Mouse (Mus musculus): Measurements from ENCODE around the gene Chchd1. TPM values are rescaled to one million over a fixed set of nuclear protein-coding genes. Genes with fewer than 3 reads are reported as not detected.
"Not testable (repeated sequence)": the region's sequence is repeated elsewhere in the genome, so short reads cannot be mapped to it uniquely, and the experiment has no call there.

Chchd1 gene
- total RNA-seq, 2 experiments from 2014 or later, result 102 to 239 TPM

- ATAC-seq (replicated peaks; ENCODE audit: low FRiP score, low TSS enrichment, poor library complexity, severe bottlenecking), result no peak
Observed at GRCm38 (mm10) chr14:20681742-20682141, 21.1 kb upstream of the Chchd1 start.

GRCm38 (mm10) chr14:20682498-20682897 is 20.3 kb upstream of the Chchd1 start:
- ATAC-seq (replicated peaks; ENCODE audit: low FRiP score, low TSS enrichment, poor library complexity, severe bottlenecking), result peak; percentile 58

- no peak for ATAC-seq (replicated peaks; ENCODE audit: low FRiP score, low TSS enrichment, poor library complexity, severe bottlenecking)
Observed at GRCm38 (mm10) chr14:20686576-20686975, 16.2 kb upstream of the Chchd1 start.

DNA sequence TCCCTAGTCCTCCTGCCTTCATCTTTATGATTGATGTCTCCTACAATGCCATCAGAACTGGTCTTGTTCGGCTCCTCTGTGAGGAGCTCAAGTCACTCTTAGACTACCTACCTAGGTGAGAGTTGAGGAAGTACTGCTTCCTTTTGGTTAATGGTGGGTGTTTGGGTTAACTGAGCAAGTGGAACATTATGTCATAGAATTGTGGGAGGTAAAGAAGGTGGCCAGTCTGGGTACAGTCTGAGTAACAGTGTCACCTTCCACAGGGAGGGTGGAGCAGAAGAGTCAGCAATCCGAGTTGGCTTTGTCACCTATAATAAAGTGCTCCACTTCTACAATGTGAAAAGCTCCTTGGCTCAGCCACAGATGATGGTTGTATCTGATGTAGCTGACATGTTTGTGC is 13.8 kb upstream of the Chchd1 start:
- ATAC-seq (replicated peaks; ENCODE audit: low FRiP score, low TSS enrichment, poor library complexity, severe bottlenecking), result no peak

- ATAC-seq (replicated peaks; ENCODE audit: low FRiP score, low TSS enrichment, poor library complexity, severe bottlenecking), result no peak
Observed at GRCm38 (mm10) chr14:20691772-20692171, 11.0 kb upstream of the Chchd1 start.

DNA sequence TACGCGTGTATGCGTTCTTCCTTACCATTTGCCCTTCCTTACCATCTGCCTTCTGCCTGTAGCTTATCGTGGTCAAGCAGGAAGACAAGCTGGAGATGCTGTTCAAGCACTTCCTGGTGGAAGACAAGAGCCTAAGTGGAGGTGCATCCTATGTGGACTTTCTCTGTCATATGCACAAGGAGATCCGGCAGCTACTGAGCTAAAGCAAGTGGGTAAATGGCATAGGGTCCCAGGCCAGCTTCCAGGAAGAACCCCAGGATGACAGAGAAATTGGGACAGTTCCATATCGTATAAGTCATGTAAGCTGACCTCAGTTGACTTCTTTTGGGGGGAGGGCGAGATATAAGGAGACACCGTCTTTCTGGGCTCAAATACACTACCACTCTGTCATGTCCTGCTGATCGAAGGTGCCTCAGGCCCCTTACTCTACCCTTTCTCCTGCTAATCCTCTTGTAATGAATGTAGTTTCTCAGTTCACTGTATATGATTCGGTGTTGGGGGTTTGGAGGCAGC is 9.2 kb upstream of the Chchd1 start:
- no peak for ATAC-seq (replicated peaks; ENCODE audit: low FRiP score, low TSS enrichment, poor library complexity, severe bottlenecking)

DNA sequence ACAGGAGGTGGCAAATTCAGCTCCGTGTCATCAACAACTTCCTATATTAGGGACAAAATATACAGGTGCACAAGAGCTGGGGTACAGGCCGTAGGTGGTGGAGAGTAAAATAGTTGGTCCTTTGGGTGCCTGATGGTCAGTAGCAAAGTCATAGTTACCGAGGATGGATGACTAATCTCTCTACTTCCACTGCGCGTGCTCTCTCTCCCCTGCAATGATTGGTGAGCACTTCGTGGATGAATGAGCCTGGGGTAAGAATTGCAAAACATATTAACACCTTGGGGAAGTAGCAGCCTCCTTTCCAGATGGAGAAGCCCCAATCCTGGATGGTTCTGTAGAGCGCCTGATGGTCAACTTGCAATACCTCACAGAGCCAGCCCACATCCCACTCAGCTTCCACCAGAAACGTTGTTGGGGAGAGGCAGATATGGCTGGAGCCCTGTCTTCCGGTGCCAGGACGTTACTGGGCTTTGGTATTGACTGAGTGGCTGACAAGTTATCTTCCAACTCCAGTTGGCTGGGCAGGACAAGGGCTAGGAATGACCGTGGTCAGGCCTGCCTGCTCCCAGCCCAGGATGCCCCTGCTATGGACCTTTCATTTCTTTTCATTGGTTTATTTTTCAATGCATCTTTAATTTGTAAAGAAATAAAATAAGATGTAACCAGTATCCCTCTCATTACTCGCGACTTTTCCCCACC is 8.5 kb upstream of the Chchd1 start:
- ATAC-seq (replicated peaks; ENCODE audit: low FRiP score, low TSS enrichment, poor library complexity, severe bottlenecking), result peak; percentile 35

DNA sequence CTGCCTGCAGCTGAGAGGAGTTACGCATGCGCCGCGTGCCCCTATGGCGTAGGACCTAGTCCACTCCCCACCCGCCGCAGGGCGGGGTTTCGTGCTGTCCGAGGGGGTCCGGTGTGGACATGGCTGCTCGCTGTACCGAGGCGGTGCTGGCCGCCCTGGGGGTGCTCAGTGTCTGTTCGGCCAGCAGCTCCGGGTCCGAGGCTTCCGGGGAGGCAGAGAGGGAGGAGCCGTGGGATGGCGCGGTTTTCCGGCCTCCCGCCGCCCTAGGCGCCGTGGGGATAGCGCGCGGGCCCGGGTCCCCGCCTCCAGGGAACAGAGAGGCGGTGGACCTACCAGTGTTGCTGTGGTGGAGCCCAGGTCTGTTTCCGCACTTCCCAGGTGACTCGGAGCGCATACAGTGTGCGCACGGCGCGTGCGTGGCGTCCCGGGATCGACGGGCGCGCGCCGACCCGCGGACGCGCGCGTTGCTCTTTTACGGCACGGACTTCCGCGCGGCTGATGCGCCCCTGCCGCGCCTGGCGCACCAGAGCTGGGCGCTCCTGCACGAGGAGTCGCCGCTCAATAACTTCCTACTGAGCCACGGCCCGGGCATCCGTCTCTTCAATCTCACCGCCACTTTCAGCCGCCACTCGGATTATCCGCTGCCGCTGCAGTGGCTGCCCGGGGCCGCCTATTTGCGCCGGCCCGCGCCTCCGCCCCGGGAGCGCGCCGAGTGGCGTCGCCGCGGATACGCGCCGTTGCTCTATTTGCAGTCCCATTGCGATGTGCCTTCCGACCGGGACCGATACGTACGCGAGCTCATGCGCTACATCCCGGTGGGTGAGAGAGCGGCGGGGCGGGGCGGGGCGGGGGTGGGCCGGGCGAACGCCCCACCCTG is 7.7 kb upstream of the Chchd1 start, which contains the start of gene Fut11:
TSS of gene Fut11 (plus strand) at position 85 of the 877 bp plus-strand sequence.
- peak; percentile 70 for ATAC-seq (replicated peaks; ENCODE audit: low FRiP score, low TSS enrichment, poor library complexity, severe bottlenecking)

DNA sequence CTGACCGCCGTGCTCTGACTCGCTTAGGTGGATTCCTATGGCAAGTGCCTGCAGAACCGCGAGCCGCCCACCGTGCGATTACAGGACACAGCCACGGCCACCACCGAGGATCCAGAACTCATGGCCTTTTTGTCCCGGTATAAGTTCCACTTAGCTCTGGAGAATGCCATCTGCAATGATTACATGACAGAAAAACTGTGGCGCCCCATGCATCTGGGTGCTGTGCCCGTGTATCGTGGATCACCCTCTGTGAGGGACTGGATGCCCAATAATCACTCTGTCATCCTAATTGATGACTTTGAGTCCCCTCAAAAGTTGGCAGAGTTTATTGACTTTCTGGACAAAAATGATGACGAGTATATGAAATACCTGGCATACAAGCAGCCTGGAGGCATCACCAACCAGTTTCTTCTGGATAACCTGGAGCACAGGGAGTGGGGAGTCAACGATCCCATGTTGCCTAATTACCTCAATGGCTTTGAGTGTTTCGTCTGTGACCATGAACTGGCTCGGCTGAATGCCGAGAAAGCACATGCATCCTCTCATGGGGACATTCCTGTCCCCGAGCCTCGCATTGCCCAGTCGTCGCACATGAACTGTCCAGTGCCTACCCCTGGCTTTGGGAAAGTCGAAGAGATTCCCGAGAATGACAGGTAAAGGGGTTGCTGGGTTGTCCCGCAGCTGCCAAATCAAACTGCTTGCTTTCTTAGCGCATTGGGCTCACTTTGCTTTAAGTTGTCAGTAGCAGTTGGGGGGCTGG is 6.9 kb upstream of the Chchd1 start:
- ATAC-seq (replicated peaks; ENCODE audit: low FRiP score, low TSS enrichment, poor library complexity, severe bottlenecking), result no peak

DNA sequence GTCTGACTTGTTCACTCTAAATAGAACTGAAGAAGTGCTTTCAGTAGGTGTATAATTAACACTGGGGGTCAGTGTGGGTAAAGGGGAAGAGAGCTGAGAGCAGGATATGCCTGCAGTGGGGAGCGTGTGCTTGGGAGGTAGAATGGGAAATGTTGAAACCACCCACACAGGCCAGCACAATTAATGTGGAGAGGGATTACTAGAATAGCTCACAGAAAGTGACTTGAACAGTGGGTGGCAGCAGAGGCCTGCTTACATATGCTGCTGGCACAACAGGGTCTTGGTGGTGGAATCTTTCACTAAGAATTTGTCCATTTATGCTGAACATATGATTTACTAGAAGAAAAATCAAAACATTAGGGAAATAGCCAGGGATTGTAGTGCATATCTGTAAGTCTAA is 5.8 kb upstream of the Chchd1 start:
- 0 out of 2 replicates have a peak, but pooled peaks have one; percentile 37 for ATAC-seq (replicated peaks; ENCODE audit: low FRiP score, low TSS enrichment, poor library complexity, severe bottlenecking)

DNA sequence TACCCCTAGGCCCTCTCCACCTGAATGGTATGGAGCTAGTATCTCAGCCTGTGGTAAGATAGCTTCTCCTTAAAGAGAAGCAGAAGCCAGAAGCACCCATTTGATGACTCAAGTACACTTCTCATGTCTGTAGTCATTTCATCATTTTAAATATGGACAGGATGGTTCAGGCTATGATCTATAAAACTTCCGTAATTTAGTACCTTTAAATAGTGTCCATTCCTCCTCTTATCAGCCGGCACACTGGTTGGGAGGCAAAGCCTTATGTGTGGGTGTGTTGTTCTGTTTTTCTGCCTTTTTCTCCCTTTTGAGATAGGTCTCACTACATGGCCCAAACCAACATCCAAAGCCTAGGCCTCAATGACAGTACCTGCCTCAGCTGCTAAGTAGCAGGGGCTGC is 4.3 kb upstream of the Chchd1 start:
- ATAC-seq (replicated peaks; ENCODE audit: low FRiP score, low TSS enrichment, poor library complexity, severe bottlenecking), result no peak

GRCm38 (mm10) chr14:20700362-20700761 is 2.4 kb upstream of the Chchd1 start:
- ATAC-seq (replicated peaks; ENCODE audit: low FRiP score, low TSS enrichment, poor library complexity, severe bottlenecking), result no peak

DNA sequence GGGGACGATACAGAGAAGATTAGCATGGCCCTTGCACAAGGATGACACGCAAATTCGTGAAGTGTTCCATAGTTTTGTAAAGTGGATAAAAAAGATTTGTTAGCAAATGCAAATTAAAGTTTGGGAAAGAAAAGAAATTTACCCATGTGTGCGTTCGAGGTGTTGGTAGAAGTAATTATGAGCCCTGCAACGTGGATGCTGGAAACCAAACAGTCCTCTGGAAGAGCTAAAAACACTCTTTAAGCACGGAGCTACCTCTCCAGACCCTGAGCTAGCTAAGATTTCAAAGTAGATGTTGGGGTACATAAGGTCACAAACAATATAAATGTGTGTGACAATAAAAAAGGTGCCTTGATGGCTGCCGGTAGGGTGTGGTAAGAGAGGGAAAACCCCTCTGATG is 1.3 kb upstream of the Chchd1 start:
- ATAC-seq (replicated peaks; ENCODE audit: low FRiP score, low TSS enrichment, poor library complexity, severe bottlenecking), result no peak

- ATAC-seq (replicated peaks; ENCODE audit: low FRiP score, low TSS enrichment, poor library complexity, severe bottlenecking), result no peak
Observed at GRCm38 (mm10) chr14:20702096-20702740, 588 bp upstream of the Chchd1 start.

GRCm38 (mm10) chr14:20703461-20703860 is 655 bp downstream of the Chchd1 start:
- ATAC-seq (replicated peaks; ENCODE audit: low FRiP score, low TSS enrichment, poor library complexity, severe bottlenecking), result not testable (repeated sequence)

DNA sequence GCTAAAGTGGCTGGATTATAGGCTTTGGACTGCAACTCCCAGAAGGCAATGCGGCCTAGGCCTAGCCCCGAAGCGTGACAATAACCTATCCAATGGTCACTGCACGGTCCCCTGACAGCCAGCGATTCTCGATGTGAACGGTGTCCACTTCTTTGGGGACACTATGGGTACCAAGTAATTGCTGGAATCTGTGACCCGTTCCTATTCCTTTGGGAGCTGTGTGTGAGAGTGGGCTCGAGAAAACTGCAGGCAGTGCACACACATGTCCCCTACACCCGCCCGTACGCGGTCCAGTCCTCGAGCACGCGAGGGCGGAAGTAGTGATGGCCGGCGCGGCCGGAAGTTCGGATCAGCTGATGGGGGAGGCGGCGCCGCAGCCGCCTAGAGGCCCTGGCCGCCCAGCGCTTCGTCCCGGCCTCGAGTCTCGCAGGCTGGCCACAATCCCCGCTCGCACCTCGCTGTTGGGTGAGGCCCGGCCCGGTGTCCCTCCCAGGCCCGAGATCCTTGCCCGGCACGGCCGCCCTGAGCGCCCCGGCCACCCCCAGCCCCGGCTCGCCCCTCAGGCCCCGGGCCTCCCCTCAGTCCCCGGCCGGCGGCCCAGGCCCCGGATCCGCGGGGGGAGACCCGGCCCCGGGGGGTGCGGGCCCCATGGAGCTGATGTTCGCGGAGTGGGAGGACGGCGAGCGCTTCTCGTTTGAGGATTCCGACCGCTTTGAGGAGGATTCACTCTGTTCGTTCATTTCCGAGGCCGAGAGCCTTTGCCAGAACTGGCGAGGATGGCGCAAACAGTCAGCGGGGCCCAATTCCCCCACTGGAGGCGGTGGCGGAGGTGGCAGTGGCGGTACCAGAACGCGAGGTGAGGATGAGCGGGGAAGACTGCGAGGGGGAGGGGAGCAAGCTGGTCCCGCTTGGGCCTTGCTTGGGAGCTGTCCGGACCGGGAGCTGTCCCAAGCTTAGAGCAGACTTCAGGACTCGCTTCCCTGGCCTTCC is 4.7 kb downstream of the Chchd1 start, which contains the start of gene Zswim8:
TSS of gene Zswim8 (plus strand) at position 352 of the 990 bp plus-strand sequence.
- ATAC-seq (replicated peaks; ENCODE audit: low FRiP score, low TSS enrichment, poor library complexity, severe bottlenecking), result peak; percentile 72

DNA sequence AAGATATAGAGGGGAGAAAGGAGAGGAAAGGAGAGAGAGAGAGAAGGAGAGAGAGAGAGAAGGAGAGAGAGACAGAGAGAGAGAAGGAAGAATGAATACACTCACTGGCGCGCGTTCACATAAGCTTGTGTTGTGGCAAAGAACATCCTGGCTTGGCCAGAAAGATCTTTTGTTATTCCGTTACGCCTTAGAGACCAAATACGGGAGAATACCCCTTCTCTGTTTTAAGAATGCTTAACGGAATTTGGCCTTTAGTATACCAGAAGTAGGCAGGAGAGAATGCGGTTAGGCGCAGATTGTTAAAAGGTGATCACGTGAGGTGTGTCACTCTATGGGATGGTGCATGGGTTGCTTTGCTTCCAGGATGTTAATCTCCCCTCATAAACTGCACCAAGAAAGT is 5.4 kb downstream of the Chchd1 start:
- peak; percentile 25; the same call in 1 of the 2 replicates for ATAC-seq (replicated peaks; ENCODE audit: low FRiP score, low TSS enrichment, poor library complexity, severe bottlenecking)

DNA sequence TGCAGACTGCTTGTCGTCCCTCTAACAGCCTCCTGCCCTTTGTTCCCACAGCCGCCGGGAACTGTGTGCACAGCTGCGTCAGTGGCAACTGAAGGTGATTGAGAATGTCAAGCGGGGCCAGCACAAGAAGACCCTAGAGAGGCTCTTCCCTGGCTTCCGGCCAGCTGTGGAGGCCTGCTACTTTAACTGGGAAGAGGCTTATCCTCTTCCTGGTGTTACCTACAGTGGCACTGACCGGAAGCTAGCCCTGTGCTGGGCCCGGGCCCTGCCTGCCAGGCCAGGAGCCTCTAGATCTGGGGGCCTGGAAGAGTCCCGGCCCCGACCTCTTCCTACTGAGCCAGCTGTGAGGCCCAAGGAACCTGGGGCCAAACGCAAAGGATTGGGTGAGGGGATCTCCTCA is 11.0 kb downstream of the Chchd1 start:
- no peak for ATAC-seq (replicated peaks; ENCODE audit: low FRiP score, low TSS enrichment, poor library complexity, severe bottlenecking)

Data from megakaryocyte-erythroid progenitor cell, adult 5-6 weeks (primary cell).